Mouse (Mus musculus): ENCODE results near the gene Sox13.

Sox13 gene

DNA sequence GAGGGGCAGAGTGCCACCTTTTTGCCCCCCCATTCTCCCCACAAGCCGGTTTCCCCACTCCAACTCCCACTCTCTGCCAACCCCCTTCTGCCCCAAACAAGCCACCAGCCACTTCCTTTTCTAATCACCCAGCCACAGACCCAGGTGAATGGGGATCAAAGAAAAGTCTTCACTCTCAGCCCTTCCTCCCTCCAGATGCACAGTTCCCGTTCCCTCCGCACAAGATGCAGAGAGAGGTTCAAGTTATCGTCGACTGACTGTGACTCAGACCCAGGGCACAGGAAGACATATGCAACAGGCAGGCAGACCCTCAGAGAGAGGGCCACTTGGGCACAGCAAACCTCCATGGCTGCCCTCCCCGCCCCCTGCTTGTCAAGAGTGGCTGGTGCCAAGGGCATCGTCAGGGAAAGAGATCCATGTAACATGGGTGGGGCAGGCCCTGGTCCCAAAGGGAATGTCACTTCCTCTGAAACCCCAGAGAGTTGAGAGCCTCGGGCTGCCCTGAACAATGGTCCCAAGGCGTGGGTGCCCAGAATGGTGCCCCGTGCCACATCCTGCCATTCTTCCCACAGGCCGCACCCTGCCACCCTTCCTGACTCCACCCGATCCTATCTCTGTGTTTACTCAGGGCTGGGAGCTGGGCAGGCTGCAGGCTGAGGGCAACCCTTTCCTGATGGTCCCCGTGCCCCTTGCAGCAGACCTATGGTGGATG is 24.0 kb downstream of the Sox13 start:
- no peak for DNase-seq (ENCODE audit: low spot score)

DNA sequence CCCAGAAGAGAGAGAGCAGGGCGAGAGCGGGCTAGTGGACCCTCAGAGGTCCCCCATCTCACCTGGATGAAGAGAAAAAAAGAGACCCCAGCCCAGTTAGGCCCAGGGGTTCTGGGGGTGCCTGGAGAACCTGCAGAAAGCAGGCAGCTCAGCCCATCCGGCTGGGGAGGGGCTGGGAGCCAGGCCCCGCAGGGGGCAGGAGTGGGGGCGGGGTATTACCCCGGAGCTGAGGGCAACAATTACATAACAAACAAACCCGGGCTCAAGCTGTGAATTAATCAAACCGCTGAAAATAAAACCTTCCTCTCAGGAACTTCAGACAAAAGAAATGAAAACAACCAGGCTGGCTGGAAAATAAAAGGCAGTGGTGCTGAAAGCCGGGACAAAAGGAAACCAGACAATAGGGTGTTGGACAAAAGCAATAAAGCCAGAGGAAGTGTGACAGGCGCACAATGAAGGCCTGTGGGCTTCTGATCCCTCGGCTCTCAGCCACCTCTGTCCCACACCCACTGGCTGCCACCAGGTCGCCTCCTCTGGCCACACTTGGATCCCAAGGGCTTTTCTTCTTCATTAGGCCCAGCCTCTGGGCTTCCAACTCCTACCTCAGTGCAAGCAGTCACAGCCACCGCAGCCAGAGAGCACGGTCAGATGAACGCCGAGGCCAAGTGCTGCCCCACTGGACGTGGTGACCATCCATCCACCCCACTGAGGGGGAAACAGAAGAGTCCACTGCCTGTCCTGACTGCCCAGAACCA is 26.5 kb downstream of the Sox13 start:
- no peak for DNase-seq (ENCODE audit: low spot score)

DNA sequence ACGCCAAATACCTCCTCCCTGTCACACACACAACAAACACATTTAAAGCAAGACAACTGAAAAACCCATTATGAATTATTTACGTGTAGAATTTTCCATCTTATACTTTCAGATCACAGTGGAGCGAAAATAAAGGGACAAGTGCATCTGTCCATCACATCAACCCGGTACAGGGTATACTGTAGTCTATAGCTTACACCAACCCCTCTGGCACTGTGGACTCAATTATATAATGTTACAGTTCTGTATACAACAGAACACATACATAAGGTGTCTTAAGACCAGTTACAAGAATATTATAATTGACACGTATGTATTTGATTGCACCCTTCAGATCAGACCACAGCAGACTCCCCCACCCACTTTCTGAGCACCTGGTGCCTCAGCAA is 27.1 kb downstream of the Sox13 start:
- no peak for DNase-seq (ENCODE audit: low spot score)

DNA sequence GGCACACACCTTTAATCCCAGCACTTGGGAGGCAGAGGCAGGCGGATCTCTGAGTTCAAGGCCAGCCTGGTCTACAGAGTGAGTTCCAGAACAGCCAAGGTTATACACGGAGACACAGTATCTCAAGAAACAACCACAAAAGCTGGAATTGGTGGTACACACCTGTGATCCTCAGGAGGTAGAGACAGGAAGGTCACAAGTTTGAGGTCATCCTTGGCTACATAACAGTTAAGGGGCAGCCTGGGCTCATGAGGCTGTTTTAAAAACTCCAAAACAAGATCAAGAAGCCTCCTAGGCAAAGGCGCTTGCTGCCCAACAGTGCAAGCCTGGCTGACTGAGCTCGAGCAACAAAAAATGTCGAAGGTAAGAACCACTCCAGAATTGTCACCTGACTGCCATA is 27.5 kb downstream of the Sox13 start:
- no peak for DNase-seq (ENCODE audit: low spot score)

DNA sequence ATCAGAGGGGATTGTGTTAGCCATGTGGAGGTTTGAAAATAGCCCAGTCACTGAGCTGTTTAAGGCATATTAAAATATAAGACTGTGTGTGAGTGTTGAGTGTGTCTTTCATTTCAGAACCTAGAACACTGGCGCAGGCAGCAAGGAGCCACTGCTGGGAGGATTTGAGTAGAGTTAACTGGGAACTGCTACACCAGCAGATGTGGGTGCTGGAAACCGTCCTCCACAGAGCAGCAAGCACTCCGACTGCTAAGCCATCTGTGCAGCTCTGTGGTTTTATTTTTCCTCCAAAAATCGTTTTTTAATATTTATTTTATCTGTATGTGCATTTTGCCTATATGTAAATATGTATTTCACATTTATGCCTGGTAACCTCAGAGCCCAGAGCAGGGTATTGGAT is 29.5 kb downstream of the Sox13 start:
- no peak for DNase-seq (ENCODE audit: low spot score)

DNA sequence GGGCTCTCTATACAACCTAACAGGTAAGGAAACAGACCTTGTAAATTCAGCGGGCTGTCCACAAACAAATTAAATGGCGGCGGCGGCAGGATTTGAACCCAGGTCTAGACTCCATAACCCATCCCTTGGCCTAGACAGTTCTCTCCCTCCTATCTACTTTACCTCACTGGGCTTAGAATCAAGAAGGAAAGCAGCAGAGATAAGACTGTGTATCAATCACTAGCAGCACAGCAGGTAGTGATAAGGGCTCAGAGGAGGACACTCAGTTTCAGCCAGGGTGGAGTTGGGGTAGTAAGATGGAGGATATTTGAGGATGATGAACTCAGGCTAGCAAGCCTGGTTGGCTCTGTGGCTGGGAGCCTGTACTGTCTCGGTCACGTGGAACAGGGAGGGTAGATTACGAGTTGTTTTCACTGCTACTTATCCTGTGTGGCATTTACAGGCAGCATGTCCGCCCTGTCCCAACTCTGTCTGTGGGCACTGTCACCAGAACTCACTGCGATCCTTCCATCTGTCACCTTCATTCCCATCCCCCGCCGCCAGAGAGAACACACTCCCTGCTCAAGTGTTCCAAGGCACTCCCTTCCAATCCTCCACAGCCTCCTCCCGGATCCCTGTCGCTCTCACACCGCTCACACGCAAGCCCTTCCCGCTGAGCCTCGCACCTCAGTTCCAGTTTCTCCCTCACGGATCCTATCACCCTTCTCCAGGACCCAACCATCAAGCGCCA is 36.5 kb downstream of the Sox13 start:
- DNase-seq (ENCODE audit: low spot score): no peak

DNA sequence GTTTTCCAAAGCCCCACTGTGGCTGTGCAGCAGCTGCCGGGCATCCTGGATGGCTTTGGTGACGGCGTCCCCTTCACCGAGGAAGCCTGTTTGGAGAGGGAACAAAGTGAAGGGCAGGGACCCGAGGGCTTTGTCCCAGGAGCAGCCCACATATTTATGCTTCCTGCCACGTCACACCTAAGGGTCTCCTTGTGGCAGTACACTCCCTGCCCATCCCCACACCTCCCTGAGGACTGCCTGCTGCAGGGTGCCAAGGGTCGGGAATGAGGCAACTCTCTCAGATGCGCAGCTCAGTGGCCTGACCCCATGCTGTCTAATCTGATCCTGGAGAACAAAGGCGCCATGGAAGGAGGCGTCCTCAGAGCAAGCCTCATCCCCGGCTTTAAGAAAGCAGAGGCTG is 38.0 kb downstream of the Sox13 start:
- DNase-seq (ENCODE audit: low spot score): no peak

DNA sequence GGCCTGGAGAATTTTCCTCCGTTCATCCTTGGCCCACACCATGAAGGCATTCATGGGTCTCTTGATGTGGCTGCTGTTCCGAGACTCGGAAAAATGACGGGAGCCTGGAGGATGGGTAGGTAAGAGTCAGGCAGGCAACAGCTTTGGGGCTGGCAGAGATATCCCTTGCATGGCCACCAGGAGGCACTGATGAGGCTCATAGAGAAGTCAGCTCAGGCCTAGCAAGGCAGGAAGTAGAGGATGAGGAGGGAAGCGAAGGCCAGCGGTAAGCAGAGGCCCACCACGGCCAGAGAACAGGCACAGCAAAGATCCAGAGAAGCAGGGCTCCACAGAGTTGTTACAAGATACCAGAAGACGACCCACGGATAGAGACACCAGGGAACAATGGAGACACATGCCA is 38.7 kb downstream of the Sox13 start:
- DNase-seq (ENCODE audit: low spot score): no peak

DNA sequence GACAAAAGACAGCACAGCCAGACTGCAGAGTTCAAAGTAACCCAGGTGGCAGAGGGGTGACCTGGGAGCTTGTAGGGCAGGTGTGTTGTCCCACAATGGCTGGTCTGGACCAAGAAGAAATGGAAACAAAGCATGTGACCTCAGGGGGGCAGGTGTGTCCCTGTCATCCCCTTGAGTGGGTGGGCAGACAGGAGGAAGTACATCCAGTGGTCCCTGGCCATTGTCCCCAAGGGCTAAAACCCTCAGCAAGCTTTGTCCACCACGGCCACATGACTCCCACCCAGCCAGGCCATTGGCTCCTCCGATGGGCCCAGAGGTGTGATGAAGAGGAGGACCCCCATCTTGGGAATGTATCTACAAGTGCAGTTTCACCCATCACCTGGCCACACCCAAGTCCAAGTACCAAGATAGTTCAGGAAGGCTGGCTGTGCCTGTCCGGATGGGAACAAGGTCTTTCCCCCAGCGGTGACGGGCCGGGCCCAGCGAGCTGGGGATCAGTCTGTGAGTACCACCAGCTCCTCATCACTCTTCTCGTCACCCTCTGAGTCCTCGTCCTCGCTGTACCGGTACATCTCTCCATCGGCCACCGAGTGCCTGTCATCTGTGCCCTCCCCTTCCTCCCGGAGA is 40.9 kb downstream of the Sox13 start:
- no peak for DNase-seq (ENCODE audit: low spot score)

DNA sequence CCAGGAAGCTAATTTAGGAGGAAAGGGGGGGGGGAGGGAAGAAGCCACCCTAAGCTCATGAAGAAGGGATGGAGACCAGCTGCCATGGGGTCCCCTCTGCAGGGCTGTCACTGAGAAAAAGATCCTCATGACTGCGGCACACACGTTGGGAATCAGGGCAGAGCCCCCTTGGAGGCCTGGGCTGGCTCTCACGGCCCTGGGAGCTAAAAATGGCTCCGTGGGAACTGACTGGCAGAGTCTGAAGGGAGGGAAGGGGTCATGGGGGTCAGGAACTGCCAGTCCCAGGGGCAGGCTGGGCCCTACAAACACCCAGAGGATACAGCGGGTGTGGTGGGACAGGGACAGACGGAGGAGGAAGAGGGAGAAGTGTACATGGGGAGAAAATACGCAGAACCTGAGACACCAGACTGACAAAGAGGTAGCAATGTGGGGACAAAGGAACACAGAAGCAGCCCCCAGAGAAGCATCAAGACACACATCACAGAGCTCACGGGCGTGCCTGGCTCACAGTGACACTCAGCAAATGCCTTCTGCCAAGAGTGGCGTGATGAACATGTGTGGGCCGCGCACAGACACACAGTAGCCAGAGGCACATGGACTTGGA is 41.5 kb downstream of the Sox13 start:
- DNase-seq (ENCODE audit: low spot score): no peak

DNA sequence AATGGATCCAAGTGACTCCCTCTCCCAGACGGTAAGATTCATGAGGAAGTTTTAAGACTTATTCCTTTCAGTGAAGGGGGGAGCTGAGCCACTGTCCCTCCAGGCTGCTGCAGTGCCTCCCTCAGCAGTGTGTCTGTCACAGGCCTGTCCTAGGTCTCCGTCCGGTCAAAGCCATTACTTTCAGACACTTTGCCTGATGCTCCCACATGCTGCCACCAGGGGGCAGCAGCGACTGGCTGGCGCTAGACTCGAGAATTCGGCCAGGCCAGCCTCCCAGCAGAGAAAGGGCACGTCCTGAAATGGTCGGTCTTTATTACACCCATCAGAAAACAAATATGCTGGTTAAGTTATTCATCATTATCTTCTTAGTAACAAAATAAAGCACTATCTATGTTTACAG is 42.2 kb downstream of the Sox13 start:
- no peak for DNase-seq (ENCODE audit: low spot score)

DNA sequence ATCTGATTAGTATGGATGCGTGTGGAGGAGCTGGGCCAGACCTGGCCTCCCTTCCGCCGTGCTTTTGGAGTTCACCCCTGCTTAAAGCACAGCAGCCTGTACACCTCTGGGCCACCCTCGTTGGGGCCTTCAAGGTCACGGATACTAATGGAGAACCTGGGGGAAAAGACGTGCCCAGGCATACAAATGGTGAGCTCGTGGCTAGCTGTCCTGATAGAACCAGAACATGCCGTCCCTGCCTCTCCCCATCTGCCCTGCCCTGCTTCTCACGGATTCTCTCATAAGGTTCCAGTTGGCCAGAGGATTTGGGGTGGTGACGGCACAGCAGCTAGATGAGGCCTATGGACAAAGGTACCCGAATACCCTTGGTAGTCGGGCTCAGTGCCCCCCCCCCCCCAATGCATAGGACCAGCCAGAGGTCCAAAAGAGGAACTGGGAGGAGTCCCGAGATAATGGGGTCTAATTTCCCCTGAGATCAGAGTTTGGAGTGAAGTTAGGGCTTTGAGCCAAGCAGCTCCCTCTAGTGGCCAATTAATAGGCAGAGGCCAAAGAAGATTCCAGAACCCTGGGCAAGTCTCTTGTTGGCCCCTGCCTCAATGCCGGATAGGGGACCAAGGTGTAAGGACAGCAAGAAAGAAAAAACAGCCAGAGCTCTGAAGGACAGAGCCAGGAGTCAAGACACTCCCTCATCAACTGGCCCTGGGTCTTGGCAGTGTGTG is 43.7 kb downstream of the Sox13 start:
- peak; percentile 66 for DNase-seq (ENCODE audit: low spot score)

DNA sequence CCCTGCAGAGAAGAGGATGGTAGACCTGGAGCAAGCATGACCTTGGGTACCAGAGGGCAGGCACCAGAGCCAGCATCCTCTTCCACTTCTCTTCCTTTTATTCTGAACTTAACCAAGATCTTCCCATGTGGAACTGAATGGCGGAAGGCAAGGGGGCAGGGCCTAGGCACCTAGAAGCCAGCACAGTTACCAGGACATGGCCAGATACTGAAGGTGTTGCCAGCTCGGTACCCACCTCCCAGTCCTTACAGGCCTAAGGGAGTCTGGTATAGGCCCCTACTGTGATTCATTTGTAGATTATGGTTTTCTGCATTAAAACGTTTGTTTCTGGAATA is 44.2 kb downstream of the Sox13 start:
- no peak for DNase-seq (ENCODE audit: low spot score)

DNA sequence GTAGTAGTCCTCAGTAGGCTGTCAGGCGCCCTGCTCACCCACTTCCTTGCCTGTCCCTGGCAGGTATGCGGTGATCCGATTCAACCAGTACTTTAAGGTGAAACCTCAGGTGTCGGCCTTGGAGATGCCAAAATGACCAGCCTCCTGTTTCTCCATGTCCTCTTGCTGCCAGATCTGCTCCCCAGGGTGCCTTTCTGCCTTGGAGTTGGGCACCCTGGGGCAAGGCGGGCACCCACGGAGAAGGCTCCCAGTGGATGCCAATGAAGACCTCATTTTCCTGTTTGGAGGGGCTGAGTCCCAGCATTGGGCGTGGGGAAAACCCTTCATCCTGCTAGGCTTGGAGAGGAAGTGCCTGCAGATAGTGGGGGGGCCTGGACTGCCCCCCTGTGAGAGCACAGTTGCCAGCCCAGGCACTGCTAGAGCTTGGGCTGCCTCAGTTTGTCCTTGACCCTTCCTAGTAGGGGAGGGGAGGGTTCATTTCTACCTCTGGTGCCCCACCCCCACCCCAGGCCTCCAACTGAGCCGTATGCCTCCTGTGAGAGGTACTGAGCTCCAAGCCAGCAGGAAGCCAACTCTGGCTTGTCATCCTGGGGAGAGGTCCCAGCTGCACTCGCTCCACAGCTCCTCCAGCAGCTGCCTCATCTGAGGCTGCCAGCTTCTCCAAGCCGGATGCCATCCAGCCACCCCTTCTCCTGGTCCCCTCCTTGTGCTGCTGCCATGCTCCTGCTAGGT is 44.8 kb downstream of the Sox13 start:
- DNase-seq (ENCODE audit: low spot score): no peak

DNA sequence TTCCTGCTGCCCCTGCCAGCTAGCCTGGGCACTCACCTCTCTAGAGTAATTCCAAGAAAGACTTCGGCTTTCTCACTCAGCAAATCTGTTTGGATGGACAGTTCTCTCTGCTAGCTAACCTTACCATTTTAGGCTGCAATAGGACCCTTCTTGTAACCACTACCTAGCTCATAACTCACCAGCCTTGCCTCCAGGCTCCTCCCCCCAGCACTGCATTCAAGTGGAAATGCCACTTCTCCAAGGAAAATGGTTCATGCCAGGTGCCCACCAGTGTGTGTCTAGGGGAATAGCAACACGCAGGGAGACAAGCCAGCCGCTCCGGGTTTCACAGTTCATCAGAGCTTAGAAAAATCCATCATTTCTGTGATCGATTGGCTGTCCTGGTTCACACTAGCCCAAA is 46.6 kb downstream of the Sox13 start:
- DNase-seq (ENCODE audit: low spot score): no peak

DNA sequence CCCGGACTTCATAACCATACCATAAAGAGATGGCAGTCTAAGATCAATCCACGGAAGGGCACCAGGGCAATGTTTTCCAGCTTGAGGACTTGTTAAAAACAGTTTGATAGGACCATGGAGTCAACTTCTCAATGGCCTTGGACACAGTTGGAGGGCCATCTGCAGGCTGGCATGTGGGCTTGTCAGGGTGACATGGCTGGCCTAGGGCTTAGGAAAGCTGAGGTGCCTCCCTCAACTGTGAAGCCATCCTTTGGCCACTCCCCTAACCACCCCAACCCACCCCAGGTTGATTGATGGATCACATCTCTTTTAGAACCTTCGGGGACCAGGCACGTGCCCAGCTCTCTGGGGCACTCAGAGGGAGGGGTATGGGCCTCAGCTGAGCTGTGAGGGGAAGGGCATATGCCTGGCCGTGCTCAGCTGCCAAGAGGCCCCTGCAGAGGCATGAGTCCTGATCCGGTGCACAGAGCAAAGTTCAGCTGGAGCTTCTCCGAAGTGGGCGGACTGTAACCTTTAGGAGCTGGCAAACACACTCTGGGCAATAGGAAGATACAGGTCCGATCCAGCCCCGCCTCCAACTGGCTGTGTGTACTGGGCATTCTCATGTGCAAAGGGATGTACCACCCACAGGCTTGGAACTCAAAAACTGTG is 48.4 kb downstream of the Sox13 start:
- DNase-seq (ENCODE audit: low spot score): no peak

DNA sequence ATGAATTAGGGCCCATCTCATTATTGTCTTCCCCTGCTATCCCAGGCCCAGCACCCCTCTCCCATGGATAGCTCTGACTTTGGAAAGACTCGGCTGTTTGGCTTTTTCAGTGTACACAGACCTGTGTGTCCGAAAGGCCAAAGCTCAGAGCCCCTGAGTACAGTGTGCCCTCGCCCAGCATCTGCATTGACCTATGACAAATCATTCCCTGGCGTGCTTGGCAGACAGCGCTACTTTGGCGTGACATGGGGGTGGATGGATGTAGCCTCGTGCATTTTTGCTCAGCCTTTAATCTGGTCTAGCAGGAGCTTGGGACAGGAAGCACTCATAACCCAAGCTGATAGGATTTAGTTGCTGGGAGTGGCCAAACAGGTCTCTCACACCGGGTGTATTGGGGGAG is 52.1 kb downstream of the Sox13 start:
- DNase-seq (ENCODE audit: low spot score): no peak

DNA sequence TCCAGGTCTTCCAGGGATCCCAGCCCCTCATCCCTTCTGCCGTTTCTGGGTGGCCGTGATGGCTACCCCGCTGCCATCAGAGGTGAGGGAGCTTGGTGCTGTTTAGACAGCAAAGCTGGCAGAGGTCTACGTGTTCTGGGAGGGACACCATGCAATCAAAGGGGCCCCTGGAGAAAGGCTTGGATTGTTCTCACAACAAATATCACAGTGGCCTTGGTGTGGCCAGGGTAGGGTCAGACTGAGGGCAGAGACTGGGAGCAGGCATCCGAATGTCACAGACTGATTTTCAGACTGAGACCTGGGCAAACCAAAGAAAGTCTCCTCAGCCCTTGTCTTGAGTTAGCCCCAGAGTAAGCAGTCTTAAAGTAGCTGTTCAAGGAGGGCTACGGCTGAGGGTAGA is 52.7 kb downstream of the Sox13 start:
- no peak for DNase-seq (ENCODE audit: low spot score)

DNA sequence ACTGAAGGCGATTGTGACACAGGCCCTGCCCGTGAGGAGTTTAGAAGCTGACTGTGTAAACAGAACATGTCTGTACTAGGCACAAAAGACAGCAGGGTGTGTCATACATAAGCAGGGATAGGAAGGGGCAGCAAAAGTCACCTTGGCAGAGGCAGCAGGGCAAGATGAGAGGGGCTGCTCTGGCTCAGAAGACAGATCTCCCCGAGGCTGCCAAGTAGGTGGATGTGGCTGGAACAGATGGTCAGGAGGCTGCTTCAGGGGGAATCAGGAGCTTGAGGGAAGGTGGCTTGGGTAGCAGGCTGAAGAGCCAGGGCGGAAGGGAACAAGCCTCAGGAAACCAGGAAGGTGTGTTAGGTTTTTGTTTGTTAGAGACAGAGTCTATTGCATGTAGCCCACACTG is 53.8 kb downstream of the Sox13 start:
- no peak for DNase-seq (ENCODE audit: low spot score)

DNA sequence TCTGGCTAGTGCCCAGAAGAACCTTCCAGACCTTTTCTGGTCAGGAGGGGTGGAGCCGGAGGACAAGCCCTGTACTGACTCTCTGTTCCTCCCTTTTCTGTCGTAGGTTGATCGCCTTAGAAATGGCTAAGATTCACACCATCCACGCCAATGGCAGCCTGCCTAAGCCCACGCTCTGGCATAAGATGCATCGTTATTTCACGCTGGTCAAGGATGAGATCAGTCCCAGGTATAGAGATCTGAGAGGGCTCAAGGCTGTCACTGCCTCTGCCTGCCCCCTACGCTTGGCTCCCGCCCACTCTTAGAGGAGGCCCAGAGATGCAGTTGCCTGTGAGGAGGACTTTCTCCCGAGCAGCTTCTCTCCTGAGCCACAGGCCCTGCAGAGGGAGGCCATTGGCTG is 55.5 kb downstream of the Sox13 start:
- DNase-seq (ENCODE audit: low spot score): peak; percentile 74
